Mouse (Mus musculus): ENCODE measurements around the gene Art2b.

- TF ChIP-seq POLR2A (IDR thresholded peaks at IDR 0.05; ENCODE audit: insufficient read length, low read depth) (no peak), POLR2AphosphoS2 (IDR thresholded peaks at IDR 0.05; ENCODE audit: insufficient read length, low read depth) (no peak), TCF12 (IDR thresholded peaks at IDR 0.05; ENCODE audit: insufficient read depth, poor library complexity, severe bottlenecking) (no peak), MYOG (IDR thresholded peaks at IDR 0.05; ENCODE audit: control insufficient read depth in 1 of 3, insufficient read depth in 1 of 3, insufficient read length in 2 of 3, low read depth in 2 of 3) (no peak), E2F4 (IDR thresholded peaks at IDR 0.05; ENCODE audit: insufficient read depth) (no peak), USF1 (IDR thresholded peaks at IDR 0.05; ENCODE audit: low read depth) (no peak), CEBPB (IDR thresholded peaks at IDR 0.05; ENCODE audit: insufficient read depth, poor library complexity, severe bottlenecking) (no peak), REST (IDR thresholded peaks at IDR 0.05; ENCODE audit: insufficient read depth, insufficient read length) (no peak), MYOD1 (IDR thresholded peaks at IDR 0.05; ENCODE audit: control insufficient read depth in 1 of 3, insufficient read length in 2 of 3, low read depth in 2 of 3) (no peak), TCF3 (IDR thresholded peaks at IDR 0.05; ENCODE audit: insufficient read length, low read depth) (no peak), SRF (IDR thresholded peaks at IDR 0.05; ENCODE audit: control insufficient read depth, insufficient read length, low read depth) (no peak)
Measured at GRCm38 (mm10) chr7:101564086-101564485, 21.3 kb downstream of the Art2b start.
